Mouse (Mus musculus) embryonic stem cell, embryonic (primary cell): ENCODE measurements around the gene Dtx3.
"Not testable (repeated sequence)": the region's sequence is repeated elsewhere in the genome, so short reads cannot be mapped to it uniquely, and the experiment has no call there.

Experiments
- CTCF ChIA-PET, 4 experiments: fragments of 300-600 bp in 2 of 4; fragments of 350-600 bp in 2 of 4; sonication (Branson Sonifier 250); formaldehyde crosslinking; loops; one replicate each; lab custom pipeline; 2022; ENCODE audit warnings: inconsistent platforms in 2 of 4; lab: Charles Lee
- POLR2A ChIA-PET, 4 experiments: fragments of 300-600 bp in 2 of 4; fragments of 350-600 bp in 2 of 4; sonication (Branson Sonifier 250); formaldehyde crosslinking; loops; one replicate each; lab custom pipeline; 2022; ENCODE audit warnings: antibody characterized with exemption in 4 of 4, inconsistent platforms in 1 of 4; lab: Charles Lee

Dtx3 gene

GRCm38 (mm10) chr10:127196392-127196791 is 864 bp upstream of the Dtx3 start:
- ChIA-PET POLR2A (interaction anchor here in 3 of 4 experiments (0.6 to 7.9 kb wide), 17 partner anchors 8 to 453 kb away, joined by 3 to 71 read pairs (median 5); partner anchors contain the start of genes Pip4k2c (in 2 of the 3), Slc26a10 (in 1 of the 3) and Tspan31 (in 1 of the 3)), CTCF (interaction anchor here in 2 of 4 experiments (0.7 to 1.9 kb wide), 4 partner anchors 26 to 136 kb away, joined by 3 to 7 read pairs (median 6); no protein-coding TSS in a partner anchor)

DNA sequence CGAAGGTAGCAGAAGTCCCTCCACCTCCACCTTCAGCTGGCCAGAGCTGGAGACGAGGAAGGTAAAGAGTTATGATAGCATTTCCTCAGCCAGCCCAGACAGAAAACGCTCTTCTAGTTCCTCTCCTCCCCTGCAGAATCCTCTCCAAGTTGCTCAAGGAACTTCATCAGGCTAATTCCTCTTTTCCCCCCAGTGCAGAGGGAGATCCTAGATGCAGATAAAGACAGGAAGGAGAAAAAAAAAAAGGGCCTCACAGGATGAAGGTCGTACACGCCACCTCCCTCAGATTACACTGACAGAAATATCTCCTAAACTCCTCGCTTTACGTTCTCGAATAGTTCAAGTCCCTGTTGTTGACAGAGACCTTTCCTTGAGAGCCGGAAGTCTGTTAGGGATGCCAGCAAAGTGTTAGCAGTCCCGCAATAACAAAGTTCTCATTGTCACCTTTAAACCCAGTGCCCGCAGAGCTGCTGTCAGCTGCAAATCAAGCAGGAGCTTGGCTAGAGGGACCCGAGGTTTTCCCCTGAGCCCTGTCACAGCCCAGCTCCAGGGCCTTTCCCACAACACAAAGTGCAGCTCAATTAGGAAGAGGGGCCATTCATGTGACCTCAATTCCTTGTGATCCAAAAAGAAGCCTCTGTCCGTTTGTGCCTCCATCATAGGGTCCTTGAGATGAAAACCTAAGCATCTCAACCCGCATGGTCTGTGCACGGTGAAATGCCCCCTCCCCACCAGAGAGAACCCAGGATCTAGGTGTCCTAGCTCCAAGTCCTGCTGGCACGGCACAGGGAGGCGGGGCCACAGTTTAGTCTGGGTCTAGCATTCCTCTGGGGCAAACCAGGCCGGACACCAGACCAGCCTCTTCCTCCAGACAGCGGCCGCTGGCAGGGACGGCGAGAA is 850 bp downstream of the Dtx3 start:
- CTCF ChIA-PET: interaction anchor here in 2 of 4 experiments (0.5 to 1.3 kb wide), 8 partner anchors 8 to 1551 kb away, joined by 3 to 6 read pairs (median 3); no protein-coding TSS in a partner anchor
- POLR2A ChIA-PET: interaction anchor here (0.6 to 3.4 kb wide), 31 partner anchors 9 to 459 kb away, joined by 3 to 27 read pairs (median 4); partner anchors contain the start of genes Pip4k2c (in 3 of the 4) and Slc26a10 (in 1 of the 4)

DNA sequence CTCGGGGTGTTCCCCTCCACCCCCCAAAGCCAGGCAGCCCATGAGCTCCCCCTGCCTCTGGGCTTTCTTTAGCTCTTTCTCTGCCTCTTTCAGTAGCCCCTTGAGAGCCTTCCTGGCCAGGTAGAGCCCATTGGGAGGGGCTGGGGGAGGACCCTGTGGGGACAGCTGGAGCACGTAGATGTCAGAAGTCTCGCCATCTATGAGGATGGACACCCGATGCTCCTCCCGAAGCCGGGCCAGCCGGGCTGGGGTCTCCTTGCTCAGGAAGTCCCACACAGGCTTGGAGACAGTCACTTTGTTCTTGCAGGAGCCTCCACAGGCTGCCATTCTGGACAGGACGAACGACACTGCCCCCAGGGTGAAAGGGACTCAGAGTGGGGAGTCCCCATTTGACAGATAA is 2.5 kb downstream of the Dtx3 start:
- POLR2A ChIA-PET: interaction anchor here in 2 of 4 experiments (0.7 to 3.4 kb wide), 9 partner anchors 8 to 88 kb away, joined by 3 to 27 read pairs (median 9); partner anchors contain the start of gene Pip4k2c (in 2 of the 2)
- CTCF ChIA-PET: no interaction called here

- POLR2A ChIA-PET: interaction anchor here in 1 of 4 experiments (1.3 to 3.6 kb wide), 6 partner anchors 9 to 98 kb away, joined by 3 to 14 read pairs (median 8); partner anchors contain the start of gene Pip4k2c
- CTCF ChIA-PET: not testable (repeated sequence)
Measured at GRCm38 (mm10) chr10:127192057-127192328, 3.5 kb downstream of the Dtx3 start.

- ChIA-PET CTCF (interaction anchor here in 2 of 4 experiments (0.6 to 1.4 kb wide), 2 partner anchors 21 to 26 kb away, joined by 3 to 7 read pairs; no protein-coding TSS in a partner anchor), POLR2A (interaction anchor here in 3 of 4 experiments (0.9 to 3.6 kb wide), 18 partner anchors 8 to 99 kb away, joined by 3 to 14 read pairs (median 5); partner anchors contain the start of genes Pip4k2c (in 2 of the 3) and Slc26a10 (in 1 of the 3))
Measured at GRCm38 (mm10) chr10:127191191-127192056, 4.1 kb downstream of the Dtx3 start.

DNA sequence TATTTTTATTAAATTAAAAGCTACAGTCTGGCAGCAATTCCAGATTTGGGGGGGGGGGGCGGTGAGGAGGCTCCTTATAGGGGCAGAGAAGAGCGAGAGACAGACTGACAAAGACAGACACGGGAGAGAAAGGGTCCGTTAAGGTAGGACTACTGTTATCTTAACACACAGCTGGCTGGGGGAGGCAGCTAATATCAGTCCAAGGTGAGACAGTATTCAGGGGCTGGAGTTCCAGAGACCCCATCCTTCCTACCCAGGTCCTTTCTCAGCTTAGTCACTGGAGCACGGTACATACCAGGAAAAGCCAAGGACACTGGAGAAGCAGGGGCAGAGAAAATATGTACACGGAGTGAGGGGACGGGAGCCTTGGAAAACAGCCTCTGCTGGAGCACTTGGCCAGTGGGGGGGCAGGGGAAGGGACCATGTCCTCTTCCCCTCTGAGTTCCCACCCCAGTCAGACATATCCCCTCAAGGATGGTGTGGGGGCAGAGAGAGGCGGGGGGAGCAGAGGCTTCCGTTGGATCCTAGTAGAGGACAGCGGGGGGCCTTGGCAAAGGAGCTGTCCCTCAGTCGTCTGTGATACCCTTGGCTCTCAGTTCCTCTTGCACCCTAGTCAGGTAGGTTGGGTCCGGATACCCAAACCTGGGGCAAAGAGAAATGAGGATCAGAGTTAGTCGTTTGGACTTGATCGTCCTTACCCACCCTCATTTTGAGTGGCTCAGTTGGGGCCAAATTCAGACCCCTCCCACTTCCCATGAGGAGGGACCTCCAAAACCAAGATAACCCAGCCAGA is 4.9 kb downstream of the Dtx3 start:
- ChIA-PET POLR2A (interaction anchor here (0.6 to 3.6 kb wide), 25 partner anchors 9 to 263 kb away, joined by 3 to 14 read pairs (median 4); partner anchors contain the start of genes Pip4k2c (in 2 of the 4) and Slc26a10 (in 1 of the 4)), CTCF (interaction anchor here (0.6 to 1.4 kb wide), 9 partner anchors 20 to 133 kb away, joined by 3 to 7 read pairs (median 3); partner anchors contain the start of gene Mars (in 1 of the 4))

GRCm38 (mm10) chr10:127189651-127190381 is 5.7 kb downstream of the Dtx3 start, which contains the start of gene Arhgef25:
TSS of gene Arhgef25 (minus strand) at chr10:127190083.
- POLR2A ChIA-PET: interaction anchor here (0.6 to 3.6 kb wide), 25 partner anchors 9 to 262 kb away, joined by 3 to 14 read pairs (median 4); partner anchors contain the start of genes Pip4k2c (in 3 of the 4) and Slc26a10 (in 1 of the 4)
- CTCF ChIA-PET: interaction anchor here (0.6 to 1.4 kb wide), 8 partner anchors 19 to 134 kb away, joined by 3 to 7 read pairs (median 3); partner anchors contain the start of gene Mars (in 1 of the 4)

DNA sequence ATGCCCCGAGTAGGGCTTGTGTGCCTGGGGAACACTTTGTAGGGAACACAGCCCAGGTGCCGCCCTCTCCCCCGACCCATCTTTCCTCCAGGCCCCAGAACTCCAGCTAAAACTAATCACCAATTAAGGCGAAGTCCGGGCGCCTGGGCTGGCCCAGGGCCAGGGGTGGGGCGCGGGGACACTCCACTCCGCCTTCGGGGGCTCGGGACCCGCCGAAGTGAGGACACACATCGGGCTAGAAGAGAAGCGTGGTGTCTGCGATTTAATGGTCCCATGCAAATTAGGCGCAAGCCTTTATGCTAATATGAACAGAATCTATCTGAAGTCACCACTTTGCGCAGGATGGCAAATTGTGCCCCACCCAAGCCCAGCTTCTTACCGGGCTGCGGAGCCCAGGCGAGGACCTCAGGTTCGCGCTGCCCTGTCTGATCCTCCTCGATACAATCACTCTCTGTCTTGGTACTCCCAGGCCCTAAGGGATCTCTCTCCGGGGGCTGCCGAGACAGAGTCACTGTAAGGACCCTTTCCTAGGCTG is 6.3 kb downstream of the Dtx3 start:
- CTCF ChIA-PET: interaction anchor here in 2 of 4 experiments (0.7 to 1.0 kb wide), 2 partner anchors 18 to 138 kb away, joined by 3 read pairs; no protein-coding TSS in a partner anchor
- POLR2A ChIA-PET: interaction anchor here in 3 of 4 experiments (0.6 to 3.6 kb wide), 13 partner anchors 9 to 94 kb away, joined by 3 to 13 read pairs (median 4); partner anchors contain the start of genes Pip4k2c (in 2 of the 3) and Os9 (in 1 of the 3)

DNA sequence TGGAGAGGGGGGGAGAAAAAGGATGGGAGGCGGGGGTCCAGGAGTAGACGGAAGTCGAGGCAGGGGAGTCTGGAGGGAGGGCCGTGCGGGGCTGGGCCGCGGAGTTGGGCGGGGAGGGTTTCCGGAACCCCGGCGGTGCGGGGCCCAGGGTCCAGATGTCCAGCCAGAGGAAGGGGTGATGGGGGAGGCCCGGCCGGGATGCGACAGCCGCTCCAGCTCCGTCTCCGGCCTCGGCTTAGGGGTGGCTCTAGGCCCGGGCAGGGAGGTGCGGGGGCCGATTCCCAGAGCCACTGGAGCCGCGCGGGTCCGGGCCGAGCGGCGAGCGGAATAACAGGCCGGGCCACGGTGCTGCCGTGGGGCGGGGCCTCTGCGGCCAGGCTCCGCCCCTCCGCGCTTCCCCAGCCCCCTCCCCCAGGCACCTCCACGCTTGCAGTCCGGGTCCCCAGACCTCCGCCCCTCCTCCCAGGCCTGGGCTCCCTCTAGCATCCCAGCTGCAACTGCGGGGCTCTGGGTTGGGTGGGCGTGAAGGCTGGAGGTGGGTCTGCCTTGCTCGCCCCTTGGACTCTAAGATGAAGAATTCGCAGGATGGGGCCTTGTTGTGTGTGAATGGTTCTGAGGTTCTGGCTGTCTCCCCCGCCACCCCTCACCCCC is 6.9 kb downstream of the Dtx3 start:
- ChIA-PET POLR2A (interaction anchor here in 3 of 4 experiments (0.6 to 3.6 kb wide), 17 partner anchors 8 to 95 kb away, joined by 3 to 13 read pairs (median 4); partner anchors contain the start of genes Pip4k2c (in 3 of the 3), Os9 (in 1 of the 3) and Slc26a10 (in 1 of the 3)), CTCF (interaction anchor here in 2 of 4 experiments (0.7 to 2.0 kb wide), 3 partner anchors 17 to 137 kb away, joined by 3 to 4 read pairs (median 3); no protein-coding TSS in a partner anchor)

DNA sequence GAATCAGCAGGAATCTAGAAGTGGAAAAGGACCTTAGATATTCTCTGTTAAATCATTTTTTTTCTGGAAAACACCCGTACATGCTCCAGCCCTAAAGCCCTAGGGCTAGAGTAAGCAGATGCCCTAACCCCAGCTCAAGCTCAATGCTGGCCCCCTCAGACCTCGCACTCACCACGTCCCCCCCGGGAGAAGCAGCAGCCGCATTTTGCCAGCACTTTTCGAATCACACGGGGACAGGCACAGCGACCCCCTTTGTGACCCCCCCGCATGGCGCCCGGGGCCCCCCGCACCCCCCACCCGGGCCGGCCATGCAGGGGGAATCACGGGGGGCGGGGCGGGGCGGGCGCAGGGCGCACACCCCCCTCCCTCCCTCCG is 7.5 kb downstream of the Dtx3 start:
- CTCF ChIA-PET: interaction anchor here in 1 of 4 experiments (2.0 kb wide), 1 partner anchor 27 kb away, joined by 4 read pairs; no protein-coding TSS in a partner anchor
- POLR2A ChIA-PET: interaction anchor here in 3 of 4 experiments (0.7 to 2.6 kb wide), 18 partner anchors 8 to 151 kb away, joined by 3 to 9 read pairs (median 4); partner anchors contain the start of genes Pip4k2c (in 2 of the 3) and Slc26a10 (in 1 of the 3)

DNA sequence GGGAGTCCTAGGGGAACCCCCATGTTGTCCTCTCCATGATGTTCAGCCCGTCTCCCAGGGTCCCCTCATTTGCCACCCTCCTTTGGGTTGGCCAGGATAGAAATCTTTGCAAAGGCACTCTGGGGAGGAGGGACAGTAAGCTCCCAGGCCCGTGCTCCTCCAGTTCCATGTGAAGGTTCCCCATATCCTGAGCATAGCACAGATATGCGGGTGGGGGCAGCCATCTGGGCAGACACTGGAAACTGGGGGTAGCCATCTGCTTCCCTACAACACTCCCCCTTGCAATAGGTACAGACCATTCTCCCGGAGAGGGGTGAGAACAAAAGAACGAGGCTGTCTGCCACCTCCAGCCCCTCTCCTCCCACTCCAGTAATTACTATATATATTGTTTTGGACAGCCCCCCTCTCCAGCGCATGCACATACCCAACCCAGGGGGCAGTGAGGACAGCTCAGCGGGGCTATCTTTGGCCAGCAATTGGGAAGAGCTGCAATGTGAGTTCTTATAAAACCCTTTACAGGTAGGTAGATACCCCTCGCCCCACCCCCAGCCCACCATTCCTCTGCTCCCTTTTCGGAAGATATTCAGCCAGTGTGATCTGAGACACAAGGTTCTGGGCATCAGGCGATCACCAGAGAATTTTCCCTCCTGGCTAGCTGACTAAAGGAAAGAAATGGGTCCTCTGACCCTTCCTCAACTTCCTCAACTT is 8.0 kb downstream of the Dtx3 start:
- POLR2A ChIA-PET: interaction anchor here in 3 of 4 experiments (0.6 to 4.1 kb wide), 18 partner anchors 7 to 217 kb away, joined by 3 to 14 read pairs (median 4); partner anchors contain the start of genes Pip4k2c (in 2 of the 3) and Slc26a10 (in 1 of the 3)
- CTCF ChIA-PET: interaction anchor here in 2 of 4 experiments (1.7 to 2.0 kb wide), 2 partner anchors 17 to 28 kb away, joined by 3 to 4 read pairs; no protein-coding TSS in a partner anchor

DNA sequence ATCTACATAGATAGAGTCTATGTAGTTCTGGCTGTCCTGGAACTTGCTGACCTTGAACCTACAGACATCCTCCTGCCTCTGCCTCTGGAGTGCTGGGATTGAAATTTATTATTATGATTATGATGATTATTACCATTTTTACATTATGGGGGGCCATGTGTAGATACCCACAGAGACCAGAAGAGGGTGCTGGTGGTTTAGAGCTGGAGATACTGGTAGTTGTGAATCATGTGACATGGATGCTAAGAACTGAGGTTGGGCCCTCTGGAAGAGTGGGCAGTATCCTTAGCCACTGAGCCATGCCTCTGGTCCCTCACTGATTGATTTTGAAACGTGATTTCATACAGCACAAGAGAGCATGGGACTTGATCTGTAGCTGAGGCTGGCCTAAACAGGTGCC is 9.1 kb downstream of the Dtx3 start:
- POLR2A ChIA-PET: interaction anchor here in 3 of 4 experiments (0.6 to 4.1 kb wide), 9 partner anchors 8 to 1081 kb away, joined by 3 to 14 read pairs (median 6); partner anchors contain the start of genes Pip4k2c (in 2 of the 3) and Mars (in 1 of the 3)
- CTCF ChIA-PET: interaction anchor here (0.7 to 2.0 kb wide), 7 partner anchors 8 to 163 kb away, joined by 3 to 6 read pairs (median 3); partner anchors contain the start of genes B4galnt1 (in 1 of the 4) and Pip4k2c (in 1 of the 4)

DNA sequence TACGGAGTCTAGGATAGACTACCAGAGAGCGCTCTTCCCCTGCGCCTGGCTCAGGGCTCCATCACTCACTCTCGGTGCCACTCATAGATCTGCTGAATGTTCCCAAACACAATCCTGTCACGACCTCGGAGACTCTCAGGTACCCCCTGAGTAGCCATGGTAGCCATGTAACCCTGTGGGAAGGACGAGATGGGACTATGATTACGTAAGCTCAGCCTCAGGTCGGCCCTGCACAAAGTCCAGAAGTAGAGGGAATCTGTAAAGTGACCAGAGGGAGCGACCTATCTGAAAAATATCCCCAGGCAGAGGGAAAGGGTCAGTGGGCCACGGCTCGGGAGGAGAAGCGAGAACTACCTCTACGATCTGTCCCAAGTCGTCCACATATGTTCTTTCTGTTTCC is 10.0 kb downstream of the Dtx3 start:
- ChIA-PET CTCF (interaction anchor here (0.6 to 2.5 kb wide), 17 partner anchors 9 to 352 kb away, joined by 3 to 23 read pairs (median 3); partner anchors contain the start of genes B4galnt1 (in 1 of the 4), Gli1 (in 1 of the 4) and Pip4k2c (in 1 of the 4)), POLR2A (interaction anchor here in 3 of 4 experiments (0.5 to 4.1 kb wide), 25 partner anchors 9 to 164 kb away, joined by 3 to 14 read pairs (median 5); partner anchors contain the start of gene Pip4k2c (in 3 of the 3))
